Mouse (Mus musculus): Measurements from ENCODE around the gene Ing5.

- TF ChIP-seq CTCF (IDR thresholded peaks at IDR 0.05): no peak
- no peak for TF ChIP-seq EP300 (IDR thresholded peaks at IDR 0.05)
Measured at GRCm38 (mm10) chr1:93826540-93826835, 22.7 kb downstream of the Ing5 start.
